ENCODE assay signal across 8 mouse cellular contexts in genomic region chr5:138195463-138195862, GRCm38 (mm10). TPM values are rescaled to one million over a fixed set of nuclear protein-coding genes. Genes with fewer than 3 reads are reported as not detected.
DNase-seq lines count a peak whose midpoint lies in the region; ATAC-seq and TF ChIP-seq lines count a peak whose summit lies in the region.

No protein-coding gene starts in this region.

- no peak for TF ChIP-seq CTCF in cerebellum, adult 2 months (IDR thresholded peaks at IDR 0.05; ENCODE audit: borderline replicate concordance, insufficient read depth, low read depth, low read length)

- WGBS in cerebellum, adult 2 months: 34% methylated on average over 7 of the region's 7 CpGs
- 81% methylated on average over 7 of the region's 7 CpGs for WGBS in hindbrain, embryonic 10.5 days

- H3K9me3 ChIP-seq in hindbrain, embryonic 10.5 days: no peaks in the 10 kb centered on the region

- H3K36me3 ChIP-seq in hindbrain, embryonic 10.5 days: peaks cover 32% of the 10 kb centered on the region

- no peak for DNase-seq in cerebellum, adult 2 months
- peak; percentile 55 for DNase-seq in MEL-GATA-1-ER (ENCODE audit: extremely low read depth, low read depth)
- DNase-seq in hindbrain, embryonic 10.5 days (ENCODE audit: low spot score): no peak
- no peak for DNase-seq in frontal cortex, postnatal 14 days (ENCODE audit: low spot score in 2 of 2)
- no peak for DNase-seq in spleen, postnatal 10 days (ENCODE audit: low spot score in 2 of 2)
- no peak for DNase-seq in frontal cortex, adult 2 months (ENCODE audit: extremely low spot score in 1 of 2, low spot score in 1 of 2)

- H3K4me3 ChIP-seq in cerebellum, adult 2 months (replicated peaks; ENCODE audit: insufficient read depth, low read depth, low read length): peak overlapping the region; percentile 98
- peak overlapping the region; percentile 88 for H3K4me3 ChIP-seq in hindbrain, embryonic 10.5 days

- no peaks in the 10 kb centered on the region for H3K4me1 ChIP-seq in cerebellum, adult 2 months (ENCODE audit: control insufficient read depth, insufficient read depth, low read length)
- peaks cover 17% of the 10 kb centered on the region; the same call in 1 of the 2 replicates for H3K4me1 ChIP-seq in hindbrain, embryonic 10.5 days (replicated peaks)

- no peak for ATAC-seq in cerebellum, adult (ENCODE audit: insufficient number of reproducible peaks, low FRiP score, low TSS enrichment)
- ATAC-seq in megakaryocyte, adult 5-6 weeks (ENCODE audit: poor library complexity, severe bottlenecking): peak; percentile 54

- H3K27ac ChIP-seq in cerebellum, adult 2 months (ENCODE audit: insufficient read depth, low read length): no peak overlapping the region
- H3K27ac ChIP-seq in hindbrain, embryonic 10.5 days: no peak overlapping the region; the same call in 1 of the 2 replicates

- H3K27me3 ChIP-seq in cerebellum, adult 2 months (ENCODE audit: control insufficient read depth, insufficient read depth, low read length): no peaks in the 10 kb centered on the region
- H3K27me3 ChIP-seq in hindbrain, embryonic 10.5 days (ENCODE audit: insufficient read depth, poor library complexity, severe bottlenecking): no peaks in the 10 kb centered on the region

- no peak for TF ChIP-seq POLR2A in cerebellum, adult 2 months (IDR thresholded peaks at IDR 0.05; ENCODE audit: borderline replicate concordance, insufficient read depth, low read length)

RNA-seq across cellular contexts. Expression of gene Mblac1, which starts 1.3 kb away (rescaled TPM):
- polyA plus RNA-seq in cerebellum, adult 2 months (2012; rRNA removed): 7.4 and 7.5 TPM in 2 replicates
- 8.8 and 11.8 TPM in 2 replicates for polyA plus RNA-seq in hindbrain, embryonic 10.5 days (2016; fragmentation: Nextera tagmentation; extraction: Ambion mirVana)
- 5.3 and 6.5 TPM in 2 replicates for total RNA-seq in megakaryocyte, adult 5-6 weeks (2015)
- total RNA-seq in megakaryocyte, adult 5-6 weeks (2017): 4.6 and 5.8 TPM in 2 replicates
- 7.2 and 7.5 TPM in 2 replicates for polyA plus RNA-seq in frontal cortex, adult 2 months (2012; rRNA removed)

RNA-seq across cellular contexts. Expression of gene Cnpy4, which starts 8.2 kb away (rescaled TPM):
- 17.3 and 18.3 TPM in 2 replicates for polyA plus RNA-seq in cerebellum, adult 2 months (2012; rRNA removed)
- 50.7 and 52.2 TPM in 2 replicates for polyA plus RNA-seq in hindbrain, embryonic 10.5 days (2016; fragmentation: Nextera tagmentation; extraction: Ambion mirVana)
- total RNA-seq in megakaryocyte, adult 5-6 weeks (2015): 24.0 and 25.5 TPM in 2 replicates
- 41.7 and 48.3 TPM in 2 replicates for total RNA-seq in megakaryocyte, adult 5-6 weeks (2017)
- polyA plus RNA-seq in frontal cortex, adult 2 months (2012; rRNA removed): 16.0 and 16.1 TPM in 2 replicates

RNA-seq across cellular contexts. Expression of gene Taf6, which starts 8.2 kb away (rescaled TPM):
- polyA plus RNA-seq in cerebellum, adult 2 months (2012; rRNA removed): 52.7 and 54.8 TPM in 2 replicates
- 128 and 136 TPM in 2 replicates for polyA plus RNA-seq in hindbrain, embryonic 10.5 days (2016; fragmentation: Nextera tagmentation; extraction: Ambion mirVana)
- total RNA-seq in megakaryocyte, adult 5-6 weeks (2015): 23.4 and 25.6 TPM in 2 replicates
- 28.5 and 41.1 TPM in 2 replicates for total RNA-seq in megakaryocyte, adult 5-6 weeks (2017)
- 56.8 and 58.4 TPM in 2 replicates for polyA plus RNA-seq in frontal cortex, adult 2 months (2012; rRNA removed)

RNA-seq across cellular contexts. Expression of gene Mcm7, which starts 23.2 kb away (rescaled TPM):
- polyA plus RNA-seq in cerebellum, adult 2 months (2012; rRNA removed): 23.0 and 24.5 TPM in 2 replicates
- polyA plus RNA-seq in hindbrain, embryonic 10.5 days (2016; fragmentation: Nextera tagmentation; extraction: Ambion mirVana): 324 and 361 TPM in 2 replicates
- 114 and 128 TPM in 2 replicates for total RNA-seq in megakaryocyte, adult 5-6 weeks (2015)
- 184 and 191 TPM in 2 replicates for total RNA-seq in megakaryocyte, adult 5-6 weeks (2017)
- 28.7 and 30.1 TPM in 2 replicates for polyA plus RNA-seq in frontal cortex, adult 2 months (2012; rRNA removed)

RNA-seq across cellular contexts. Expression of gene Ap4m1, which starts 23.7 kb away (rescaled TPM):
- 25.8 and 28.3 TPM in 2 replicates for polyA plus RNA-seq in cerebellum, adult 2 months (2012; rRNA removed)
- 26.2 and 29.7 TPM in 2 replicates for polyA plus RNA-seq in hindbrain, embryonic 10.5 days (2016; fragmentation: Nextera tagmentation; extraction: Ambion mirVana)
- 11.3 and 11.7 TPM in 2 replicates for total RNA-seq in megakaryocyte, adult 5-6 weeks (2015)
- total RNA-seq in megakaryocyte, adult 5-6 weeks (2017): 23.5 and 28.5 TPM in 2 replicates
- polyA plus RNA-seq in frontal cortex, adult 2 months (2012; rRNA removed): 26.1 and 29.6 TPM in 2 replicates
